Mouse (Mus musculus): Measurements from ENCODE around the gene Ddn. TPM values are rescaled to one million over a fixed set of nuclear protein-coding genes. Genes with fewer than 3 reads are reported as not detected.
A peak's percentile ranks its signal among the peaks of the same experiment; 100 is the strongest.

The Ddn gene
- polyA plus RNA-seq, 1 experiment from 2014 or later: 0.21 TPM

DNA sequence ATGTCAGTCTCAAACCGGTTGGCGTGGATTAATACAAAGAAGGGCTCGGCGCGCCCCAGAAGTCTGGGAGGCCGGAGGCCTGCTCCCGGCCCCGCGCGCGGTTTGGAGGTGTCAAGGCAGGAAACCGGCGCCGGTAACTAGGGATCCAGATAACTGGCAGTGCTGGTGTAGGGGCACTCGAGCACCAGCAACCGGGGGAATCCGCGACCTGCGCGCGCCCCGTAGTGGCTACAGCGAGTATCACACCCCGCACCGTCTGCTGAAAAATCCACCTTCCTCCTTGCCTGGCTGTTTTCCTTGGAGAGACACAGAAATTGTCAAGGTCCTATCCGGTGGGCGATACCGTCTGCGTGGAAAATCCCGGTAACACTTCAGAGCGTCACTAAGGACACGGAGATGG lies 5.2 kb downstream of the Ddn start:
- WGBS: under 1% methylated on average over 32 of the region's 32 CpGs

DNA sequence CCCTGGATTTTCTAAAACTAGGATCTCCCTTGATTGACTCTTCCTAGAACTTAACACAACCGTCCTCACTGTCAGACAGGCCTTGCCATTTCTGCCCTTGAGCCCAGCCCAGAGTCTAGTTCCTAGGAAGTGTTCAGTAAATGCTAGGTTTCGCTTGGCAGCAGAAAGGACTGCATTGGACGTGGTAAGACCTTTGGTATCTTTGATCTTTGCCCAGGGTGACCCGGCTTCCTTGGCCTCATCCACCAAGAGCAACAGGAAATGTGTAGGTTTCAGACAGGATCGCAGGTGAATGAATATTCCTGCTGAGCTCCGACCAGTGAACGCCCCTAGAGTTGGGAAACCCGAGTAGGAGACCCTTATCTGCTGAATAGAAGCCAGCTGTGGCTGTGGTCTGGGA lies 6.4 kb downstream of the Ddn start:
- no peaks in the 10 kb centered on the region for H3K9me3 ChIP-seq
- H3K27ac ChIP-seq: no peak overlapping the region
- DNase-seq (ENCODE audit: low spot score): peak; percentile 28
- H3K36me3 ChIP-seq: no peaks in the 10 kb centered on the region
- H3K4me1 ChIP-seq (replicated peaks): peaks cover 64% of the 10 kb centered on the region
- peaks cover 100% of the 10 kb centered on the region for H3K27me3 ChIP-seq (ENCODE audit: insufficient read depth, poor library complexity, severe bottlenecking)
- WGBS: 2% methylated on average over 8 of the region's 8 CpGs
- no peak overlapping the region for H3K4me3 ChIP-seq

More for the DNA sequence above, 5.2 kb downstream of the Ddn start:
- Histone ChIP-seq H3K27ac (no peak overlapping the region), H3K4me3 (no peak overlapping the region), H3K9me3 (no peaks in the 10 kb centered on the region), H3K36me3 (no peaks in the 10 kb centered on the region), H3K27me3 (ENCODE audit: insufficient read depth, poor library complexity, severe bottlenecking) (peaks cover 100% of the 10 kb centered on the region), H3K4me1 (replicated peaks) (peaks cover 63% of the 10 kb centered on the region)
- DNase-seq (ENCODE audit: low spot score): peak; percentile 88

GRCm38 (mm10) chr15:98799396-98799795 lies 9.9 kb downstream of the Ddn start:
- Histone ChIP-seq H3K36me3 (no peaks in the 10 kb centered on the region), H3K4me3 (no peak overlapping the region), H3K27me3 (ENCODE audit: insufficient read depth, poor library complexity, severe bottlenecking) (peaks cover 100% of the 10 kb centered on the region), H3K9me3 (no peaks in the 10 kb centered on the region), H3K27ac (no peak overlapping the region), H3K4me1 (replicated peaks) (peaks cover 64% of the 10 kb centered on the region)
- 12% methylated on average over 12 of the region's 12 CpGs for WGBS
- peak; percentile 92 for DNase-seq (ENCODE audit: low spot score)

DNA sequence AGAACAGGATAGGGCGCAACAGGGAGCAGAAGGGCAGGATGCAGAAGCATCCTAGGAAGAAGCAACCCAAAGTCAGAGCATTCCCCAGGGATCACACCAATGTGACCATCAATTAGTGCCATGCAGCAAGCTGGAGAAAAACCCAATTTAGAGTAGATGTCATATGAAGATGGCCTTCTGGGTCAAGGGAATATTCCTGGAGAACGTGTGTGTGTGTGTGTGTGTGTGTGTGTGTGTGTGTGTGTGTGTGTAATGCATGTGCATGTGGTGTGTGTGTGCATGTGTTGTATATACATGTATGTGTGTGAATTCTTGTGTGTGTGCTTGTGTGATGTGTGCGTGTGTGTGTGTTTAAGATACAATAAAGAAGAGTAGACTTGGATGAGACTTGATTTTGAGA lies 10.4 kb downstream of the Ddn start:
- no peak overlapping the region for H3K4me3 ChIP-seq
- 40% methylated on average over 3 of the region's 3 CpGs for WGBS
- peaks cover 100% of the 10 kb centered on the region for H3K27me3 ChIP-seq (ENCODE audit: insufficient read depth, poor library complexity, severe bottlenecking)
- H3K27ac ChIP-seq: peak overlapping the region; percentile 68
- no peak for DNase-seq (ENCODE audit: low spot score)
- H3K9me3 ChIP-seq: no peaks in the 10 kb centered on the region
- no peaks in the 10 kb centered on the region for H3K36me3 ChIP-seq
- peaks cover 66% of the 10 kb centered on the region for H3K4me1 ChIP-seq (replicated peaks)

GRCm38 (mm10) chr15:98797835-98798492 lies 11.3 kb downstream of the Ddn start:
- Histone ChIP-seq H3K4me1 (replicated peaks) (peaks cover 68% of the 10 kb centered on the region), H3K36me3 (no peaks in the 10 kb centered on the region), H3K27ac (peak overlapping the region; percentile 68; the same call in 1 of the 2 replicates), H3K4me3 (peak overlapping the region; percentile 27), H3K9me3 (no peaks in the 10 kb centered on the region), H3K27me3 (ENCODE audit: insufficient read depth, poor library complexity, severe bottlenecking) (peaks cover 100% of the 10 kb centered on the region)
- WGBS: 2% methylated on average over 28 of the region's 28 CpGs
- DNase-seq (ENCODE audit: low spot score): peak; percentile 92

DNA sequence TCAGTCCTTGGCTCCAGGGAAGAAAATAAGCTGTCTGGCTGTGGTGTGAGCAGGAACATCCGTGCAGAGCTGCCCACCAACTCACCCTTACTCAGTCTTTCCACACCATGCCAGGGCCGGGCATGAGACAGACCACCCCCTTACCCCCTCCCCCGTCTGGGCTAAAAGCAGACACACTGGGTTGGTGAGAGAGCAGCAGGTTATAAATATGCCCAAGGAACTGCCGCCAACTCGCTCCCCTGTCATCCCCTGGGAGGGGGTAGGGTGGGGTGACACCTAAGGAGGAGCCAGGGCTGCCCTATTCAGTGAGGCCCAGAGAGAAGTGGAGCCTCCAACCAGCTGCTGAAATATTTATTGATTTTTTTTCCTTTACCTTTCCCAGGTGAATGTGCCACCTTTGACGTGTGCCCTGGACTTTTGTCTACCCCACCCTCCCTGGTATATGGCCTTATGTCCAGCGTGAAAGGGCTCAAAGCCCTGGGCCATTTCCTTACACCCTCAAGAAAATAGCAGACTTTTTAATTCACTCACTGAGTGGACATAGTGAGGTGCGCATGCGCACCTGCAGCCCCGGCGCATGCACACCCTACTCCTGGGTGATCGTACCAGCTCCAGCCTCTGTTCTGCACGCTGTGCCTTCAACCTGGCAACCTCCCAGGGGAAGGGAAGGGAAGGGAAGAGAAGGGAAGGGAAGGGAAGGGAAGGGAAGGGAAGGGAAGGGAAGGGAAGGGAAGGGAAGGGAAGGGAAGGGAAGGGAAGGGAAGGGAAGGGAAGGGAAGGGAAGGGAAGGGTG lies 12.3 kb downstream of the Ddn start:
- whole genome bisulfite sequencing: 5% methylated on average over 13 of the region's 13 CpGs
- Histone ChIP-seq H3K36me3 (no peaks in the 10 kb centered on the region), H3K27ac (peak overlapping the region; percentile 68), H3K4me3 (peak overlapping the region; percentile 27), H3K27me3 (ENCODE audit: insufficient read depth, poor library complexity, severe bottlenecking) (peaks cover 100% of the 10 kb centered on the region), H3K9me3 (no peaks in the 10 kb centered on the region), H3K4me1 (replicated peaks) (peaks cover 76% of the 10 kb centered on the region)
- DNase-seq (ENCODE audit: low spot score): peak; percentile 21

GRCm38 (mm10) chr15:98793141-98793698 lies 16.1 kb downstream of the Ddn start:
- Histone ChIP-seq H3K27me3 (ENCODE audit: insufficient read depth, poor library complexity, severe bottlenecking) (peaks cover 100% of the 10 kb centered on the region), H3K4me1 (replicated peaks) (peaks cover 81% of the 10 kb centered on the region), H3K9me3 (no peaks in the 10 kb centered on the region), H3K36me3 (no peaks in the 10 kb centered on the region), H3K4me3 (peak overlapping the region; percentile 45), H3K27ac (0 out of 2 replicates have a peak overlapping the region, but pooled peaks have one; percentile 53)
- peak; percentile 28 for DNase-seq (ENCODE audit: low spot score)
- 4% methylated on average over 13 of the region's 13 CpGs for WGBS

- peak overlapping the region; percentile 53 for H3K27ac ChIP-seq
- peaks cover 73% of the 10 kb centered on the region for H3K4me1 ChIP-seq (replicated peaks)
- H3K9me3 ChIP-seq: no peaks in the 10 kb centered on the region
- DNase-seq (ENCODE audit: low spot score): peak; percentile 15
- 2% methylated on average over 75 of the region's 75 CpGs for WGBS
- no peaks in the 10 kb centered on the region for H3K36me3 ChIP-seq
- peaks cover 100% of the 10 kb centered on the region for H3K27me3 ChIP-seq (ENCODE audit: insufficient read depth, poor library complexity, severe bottlenecking)
- H3K4me3 ChIP-seq: peak overlapping the region; percentile 45
These were observed 16.9 kb downstream of the Ddn start for GRCm38 (mm10) chr15:98792233-98793020.

DNA sequence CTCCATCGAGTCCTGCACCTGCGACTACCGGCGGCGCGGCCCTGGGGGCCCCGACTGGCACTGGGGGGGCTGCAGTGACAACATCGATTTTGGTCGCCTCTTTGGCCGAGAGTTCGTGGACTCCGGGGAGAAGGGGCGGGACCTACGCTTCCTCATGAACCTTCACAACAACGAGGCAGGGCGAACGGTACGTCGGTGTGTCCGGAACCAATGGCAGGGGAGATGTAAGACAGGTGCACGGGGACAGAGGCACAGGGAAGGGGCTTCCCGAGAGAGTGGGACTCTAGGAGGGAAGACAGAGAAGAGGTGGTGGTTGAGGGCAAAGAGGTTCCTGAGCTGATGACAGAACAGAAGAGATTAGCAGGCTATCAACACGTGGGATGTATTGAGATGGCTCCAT lies 17.5 kb downstream of the Ddn start:
- Histone ChIP-seq H3K36me3 (no peaks in the 10 kb centered on the region), H3K27ac (peak overlapping the region; percentile 4; the same call in 1 of the 2 replicates), H3K9me3 (no peaks in the 10 kb centered on the region), H3K4me1 (replicated peaks) (peaks cover 67% of the 10 kb centered on the region), H3K4me3 (peak overlapping the region; percentile 45), H3K27me3 (ENCODE audit: insufficient read depth, poor library complexity, severe bottlenecking) (peaks cover 100% of the 10 kb centered on the region)
- under 1% methylated on average over 23 of the region's 23 CpGs for WGBS
- no peak for DNase-seq (ENCODE audit: low spot score)

DNA sequence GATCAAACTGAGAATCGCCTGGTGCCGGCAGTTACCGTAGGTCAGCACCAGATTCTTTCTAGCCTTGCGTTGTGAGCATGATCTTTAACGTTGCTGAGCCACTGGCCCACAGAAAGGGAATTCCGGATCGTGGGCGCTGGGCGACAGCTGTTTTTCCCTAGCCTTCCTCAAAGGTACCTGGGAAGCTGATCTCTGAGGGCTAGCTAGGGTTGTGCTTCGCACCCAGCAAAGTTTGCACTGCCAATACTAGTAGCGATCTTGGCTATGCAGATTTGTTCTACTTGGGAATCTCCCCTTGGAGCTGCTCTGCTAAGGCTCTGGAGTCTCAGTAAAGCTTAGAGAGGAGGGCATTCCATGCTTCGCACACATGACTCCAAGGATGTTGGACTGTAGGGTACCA lies 18.1 kb downstream of the Ddn start:
- Histone ChIP-seq H3K4me1 (replicated peaks) (peaks cover 61% of the 10 kb centered on the region), H3K27ac (peak overlapping the region; percentile 4; the same call in 1 of the 2 replicates), H3K9me3 (no peaks in the 10 kb centered on the region), H3K27me3 (ENCODE audit: insufficient read depth, poor library complexity, severe bottlenecking) (peaks cover 100% of the 10 kb centered on the region), H3K36me3 (no peaks in the 10 kb centered on the region), H3K4me3 (peak overlapping the region; percentile 45)
- WGBS: under 1% methylated on average over 12 of the region's 12 CpGs
- no peak for DNase-seq (ENCODE audit: low spot score)

DNA sequence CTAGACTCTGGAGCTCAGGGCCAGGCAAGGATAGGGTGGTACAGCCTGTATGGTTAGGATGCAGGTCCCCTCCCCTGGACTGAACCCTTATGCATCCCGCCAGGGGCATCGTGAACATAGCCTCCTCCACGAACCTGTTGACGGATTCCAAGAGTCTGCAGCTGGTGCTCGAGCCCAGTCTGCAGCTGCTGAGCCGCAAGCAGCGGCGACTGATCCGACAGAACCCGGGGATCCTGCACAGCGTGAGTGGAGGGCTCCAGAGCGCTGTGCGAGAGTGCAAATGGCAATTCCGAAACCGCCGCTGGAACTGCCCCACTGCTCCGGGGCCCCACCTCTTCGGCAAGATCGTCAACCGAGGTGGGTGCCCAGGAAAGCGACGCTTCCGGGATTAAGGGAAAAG lies 18.5 kb downstream of the Ddn start:
- WGBS: under 1% methylated on average over 23 of the region's 23 CpGs
- no peak for DNase-seq (ENCODE audit: low spot score)
- peak overlapping the region; percentile 4; the same call in 1 of the 2 replicates for H3K27ac ChIP-seq
- peak overlapping the region; percentile 45 for H3K4me3 ChIP-seq
- H3K27me3 ChIP-seq (ENCODE audit: insufficient read depth, poor library complexity, severe bottlenecking): peaks cover 100% of the 10 kb centered on the region
- H3K36me3 ChIP-seq: no peaks in the 10 kb centered on the region
- peaks cover 57% of the 10 kb centered on the region for H3K4me1 ChIP-seq (replicated peaks)
- peaks cover 1% of the 10 kb centered on the region; the same call in 1 of the 2 replicates for H3K9me3 ChIP-seq
